Mouse (Mus musculus) cortical plate, adult 2 months (tissue): ENCODE measurements around the gene Cacna1c.

Experiments used
- CTCF ChIP-seq: fragments of 200-500 bp; IDR thresholded peaks from 2 replicates; pipeline ENCODE4 v1.5.1; 2011; ENCODE audit warnings: mild to moderate bottlenecking, control low read depth, low read length; ENCODE audit not compliant: insufficient read depth; ENCODE audit errors: extremely low read depth
- POLR2A ChIP-seq: fragments of 200-500 bp; IDR thresholded peaks from 2 replicates; pipeline ENCODE4 v1.6.1; 2011; ENCODE audit warnings: mild to moderate bottlenecking, low read length, control low read depth; ENCODE audit not compliant: insufficient read depth; ENCODE audit errors: extremely low read depth

- TF ChIP-seq CTCF (no peak), POLR2A (no peak)
These were observed 159.2 kb downstream of the Cacna1c start for GRCm38 (mm10) chr6:119037047-119037446.
